Mouse (Mus musculus) heart, embryonic 14.5 days (tissue): ENCODE results near the gene Ccdc149. TPM values are rescaled to one million over a fixed set of nuclear protein-coding genes. Genes with fewer than 3 reads are reported as not detected.

Experiments used
- ATAC-seq: fragments of 200-750 bp; cut with Nextera tagmentation; 2 replicates; pipeline ENCODE4 v1.8.0; 2017; ENCODE audit warnings: low read depth, moderate TSS enrichment; ENCODE audit not compliant: insufficient number of reproducible peaks, insufficient read depth, low FRiP score
- H3K27ac ChIP-seq, 2 experiments: fragments of 200-500 bp in 1 of 2; fragments of 300-500 bp in 1 of 2; sonication (generic) in 1 of 2; replicated peaks in 1 of 2; 2 replicates each; pipeline ENCODE4 v1.5.1; 2012 to 2014; ENCODE audit warnings: low read depth in 2 of 2, low read length in 2 of 2, control low read depth in 1 of 2, mild to moderate bottlenecking in 1 of 2, mixed read lengths in 1 of 2; ENCODE audit not compliant: control insufficient read depth in 1 of 2, insufficient read depth in 1 of 2
- H3K27me3 ChIP-seq: fragments of 300-500 bp; sonication (generic); 2 replicates; pipeline ENCODE4 v1.6.1; 2014; ENCODE audit warnings: mild to moderate bottlenecking, low read length, control low read depth; ENCODE audit not compliant: control insufficient read depth, insufficient read depth
- H3K36me3 ChIP-seq: fragments of 300-500 bp; sonication (generic); 2 replicates; pipeline ENCODE4 v1.6.1; 2014; ENCODE audit warnings: mild to moderate bottlenecking, control low read depth, low read length, mixed read lengths; ENCODE audit not compliant: control insufficient read depth, insufficient read depth
- H3K4me1 ChIP-seq, 2 experiments: fragments of 200-500 bp in 1 of 2; fragments of 300-500 bp in 1 of 2; sonication (generic) in 1 of 2; 2 replicates each; pipeline ENCODE4 v1.6.1; 2012 to 2014; ENCODE audit warnings: low read length in 2 of 2, control low read depth in 1 of 2, mixed read lengths in 1 of 2; ENCODE audit not compliant: control insufficient read depth in 2 of 2, insufficient read depth in 2 of 2
- H3K4me2 ChIP-seq: fragments of 300-500 bp; sonication (generic); 2 replicates; pipeline ENCODE4 v1.6.1; 2014; ENCODE audit warnings: mild to moderate bottlenecking, low read length
- H3K4me3 ChIP-seq, 2 experiments: fragments of 200-500 bp in 1 of 2; fragments of 300-500 bp in 1 of 2; sonication (generic) in 1 of 2; 2 replicates each; pipeline ENCODE4 v1.5.1; 2012 to 2014; ENCODE audit warnings: low read length in 2 of 2, mild to moderate bottlenecking in 2 of 2, control low read depth in 1 of 2, low read depth in 1 of 2, moderate library complexity in 1 of 2; ENCODE audit not compliant: control insufficient read depth in 1 of 2, insufficient read depth in 1 of 2
- H3K9ac ChIP-seq: fragments of 300-500 bp; sonication (generic); 2 replicates; pipeline ENCODE4 v1.6.1; 2014; ENCODE audit warnings: mild to moderate bottlenecking, low read length
- H3K9me3 ChIP-seq: fragments of 300-500 bp; sonication (generic); 2 replicates; pipeline ENCODE4 v1.6.1; 2016; ENCODE audit warnings: low read length, control low read depth; ENCODE audit not compliant: control insufficient read depth
- WGBS: fragments of 180-500 bp; shearing (Covaris S2); extraction: QIAGEN DNeasy Blood & Tissue Kit; methylation state at CpG from one replicate; pipeline ENCODE4 v1.1.7; 2014; 5-methylcytosine and 5-hydroxymethylcytosine counted together
- polyA plus RNA-seq: library from polyadenylated mRNA; unstranded; fragments of >200 nt; fragmentation: Nextera tagmentation; extraction: Ambion mirVana; gene quantifications from 2 replicates; pipeline ENCODE4 v1.2.1, GENCODE M21; 2014

Gene Ccdc149
- polyA plus RNA-seq, 1 experiment from 2014 or later, result 2.4 TPM

- WGBS, result 59% methylated on average over 2 of the region's 2 CpGs
- no peaks in the 10 kb centered on the region for H3K9me3 ChIP-seq
- H3K4me2 ChIP-seq, result no peak overlapping the region
- no peak for ATAC-seq
- H3K4me3 ChIP-seq, result no peak overlapping the region
- H3K27me3 ChIP-seq, result no peaks in the 10 kb centered on the region
- H3K27ac ChIP-seq, result no peak overlapping the region
- H3K9ac ChIP-seq, result no peak overlapping the region
- H3K4me1 ChIP-seq, result no peaks in the 10 kb centered on the region
- no peaks in the 10 kb centered on the region for H3K36me3 ChIP-seq
Measured at GRCm38 (mm10) chr5:52416485-52416884, 54.8 kb downstream of the Ccdc149 start.

- Histone ChIP-seq H3K4me2 (no peak overlapping the region), H3K9ac (no peak overlapping the region), H3K4me3 (no peak overlapping the region), H3K36me3 (no peaks in the 10 kb centered on the region), H3K9me3 (no peaks in the 10 kb centered on the region), H3K27me3 (no peaks in the 10 kb centered on the region), H3K27ac (no peak overlapping the region), H3K4me1 (no peaks in the 10 kb centered on the region)
- 74% methylated on average over 6 of the region's 6 CpGs for WGBS
- ATAC-seq, result no peak
Measured at GRCm38 (mm10) chr5:52415917-52416316, 55.4 kb downstream of the Ccdc149 start.

GRCm38 (mm10) chr5:52415193-52415592 is 56.1 kb downstream of the Ccdc149 start:
- no peak overlapping the region for H3K27ac ChIP-seq
- no peak overlapping the region for H3K4me3 ChIP-seq
- no peaks in the 10 kb centered on the region for H3K27me3 ChIP-seq
- no peak for ATAC-seq
- H3K4me1 ChIP-seq, result no peaks in the 10 kb centered on the region
- H3K36me3 ChIP-seq, result no peaks in the 10 kb centered on the region
- no peaks in the 10 kb centered on the region for H3K9me3 ChIP-seq
- H3K4me2 ChIP-seq, result no peak overlapping the region
- 77% methylated on average over 1 of the region's 1 CpGs for WGBS
- H3K9ac ChIP-seq, result no peak overlapping the region

GRCm38 (mm10) chr5:52411567-52411966 is 59.8 kb downstream of the Ccdc149 start:
- Histone ChIP-seq H3K4me1 (peaks cover 0 to 2% of the 10 kb centered on the region in 2 experiments; a peak in 1 of 4 replicates), H3K27ac (no peak overlapping the region), H3K4me2 (no peak overlapping the region), H3K9me3 (no peaks in the 10 kb centered on the region), H3K9ac (no peak overlapping the region), H3K36me3 (no peaks in the 10 kb centered on the region), H3K27me3 (no peaks in the 10 kb centered on the region), H3K4me3 (no peak overlapping the region)
- 53% methylated on average over 3 of the region's 3 CpGs for WGBS
- ATAC-seq, result no peak

- ATAC-seq, result no peak
- H3K27me3 ChIP-seq, result no peaks in the 10 kb centered on the region
- H3K4me1 ChIP-seq, result peaks cover 0 to 2% of the 10 kb centered on the region in 2 experiments; a peak in 1 of 4 replicates
- no peak overlapping the region for H3K4me3 ChIP-seq
- H3K9me3 ChIP-seq, result no peaks in the 10 kb centered on the region
- no peak overlapping the region for H3K4me2 ChIP-seq
- no peak overlapping the region for H3K27ac ChIP-seq
- no peak overlapping the region for H3K9ac ChIP-seq
- no peaks in the 10 kb centered on the region for H3K36me3 ChIP-seq
- 86% methylated on average over 12 of the region's 12 CpGs for WGBS
Measured at GRCm38 (mm10) chr5:52410197-52410596, 61.1 kb downstream of the Ccdc149 start.

GRCm38 (mm10) chr5:52408668-52409315 is 62.5 kb downstream of the Ccdc149 start:
- Histone ChIP-seq H3K4me2 (no peak overlapping the region), H3K9me3 (no peaks in the 10 kb centered on the region), H3K27ac (no peak overlapping the region), H3K9ac (no peak overlapping the region), H3K4me3 (no peak overlapping the region), H3K4me1 (peaks cover 0 to 2% of the 10 kb centered on the region in 2 experiments; a peak in 1 of 4 replicates), H3K27me3 (no peaks in the 10 kb centered on the region), H3K36me3 (no peaks in the 10 kb centered on the region; the same call in 1 of the 2 replicates)
- 68% methylated on average over 7 of the region's 7 CpGs for WGBS
- no peak for ATAC-seq

GRCm38 (mm10) chr5:52404373-52404772 is 66.9 kb downstream of the Ccdc149 start:
- Histone ChIP-seq H3K9me3 (no peaks in the 10 kb centered on the region), H3K36me3 (no peaks in the 10 kb centered on the region; the same call in 1 of the 2 replicates), H3K4me1 (peaks cover 0 to 2% of the 10 kb centered on the region in 2 experiments; a peak in 1 of 4 replicates), H3K9ac (no peak overlapping the region), H3K27ac (no peak overlapping the region), H3K4me2 (no peak overlapping the region), H3K4me3 (no peak overlapping the region), H3K27me3 (no peaks in the 10 kb centered on the region)
- no peak for ATAC-seq
- 89% methylated on average over 8 of the region's 8 CpGs for WGBS

GRCm38 (mm10) chr5:52393756-52394155 is 77.6 kb downstream of the Ccdc149 start:
- Histone ChIP-seq H3K4me1 (no peaks in the 10 kb centered on the region), H3K4me2 (no peak overlapping the region), H3K9ac (no peak overlapping the region), H3K4me3 (no peak overlapping the region), H3K9me3 (no peaks in the 10 kb centered on the region), H3K36me3 (no peaks in the 10 kb centered on the region), H3K27me3 (no peaks in the 10 kb centered on the region), H3K27ac (no peak overlapping the region)
- ATAC-seq, result no peak
- WGBS, result 78% methylated on average over 4 of the region's 4 CpGs
